Mouse (Mus musculus): Measurements from ENCODE around the gene Tfg. TPM values are rescaled to one million over a fixed set of nuclear protein-coding genes. Genes with fewer than 3 reads are reported as not detected.

Gene Tfg
- polyA plus RNA-seq, 1 experiment from 2014 or later: 79.0 TPM

DNA sequence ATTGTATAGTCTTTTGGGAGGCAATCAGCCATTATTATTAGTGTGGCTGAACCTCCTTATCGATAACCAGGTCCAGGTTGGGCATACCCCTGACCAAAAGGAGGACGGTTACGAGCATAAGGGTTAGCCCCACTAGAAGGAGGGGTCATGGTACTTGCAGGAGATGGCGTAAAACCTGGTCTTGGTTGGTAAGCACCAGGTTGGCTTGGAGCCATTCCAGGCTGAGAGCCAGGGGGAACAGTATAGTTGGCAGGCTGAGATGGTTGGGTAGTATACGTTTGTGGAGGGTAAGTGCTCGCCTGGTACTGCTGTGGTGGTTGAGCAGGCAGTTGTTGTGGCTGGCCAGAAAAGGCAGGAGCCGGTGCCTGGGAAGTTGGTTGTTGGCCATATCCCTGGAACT, 26.5 kb downstream of the Tfg start:
- no peak for ATAC-seq (ENCODE audit: low read depth)
- H3K9ac ChIP-seq: no peak overlapping the region
- H3K4me1 ChIP-seq (replicated peaks): no peaks in the 10 kb centered on the region
- WGBS (ENCODE audit: insufficient replicate concordance): 89% methylated on average over 7 of the region's 7 CpGs
- no peaks in the 10 kb centered on the region for H3K9me3 ChIP-seq (replicated peaks)
- H3K27ac ChIP-seq: no peak overlapping the region
- no peak for DNase-seq
- H3K27me3 ChIP-seq: no peaks in the 10 kb centered on the region
- H3K36me3 ChIP-seq: peaks cover 51% of the 10 kb centered on the region
- no peak overlapping the region for H3K4me2 ChIP-seq
- H3K4me3 ChIP-seq (replicated peaks): no peak overlapping the region

DNA sequence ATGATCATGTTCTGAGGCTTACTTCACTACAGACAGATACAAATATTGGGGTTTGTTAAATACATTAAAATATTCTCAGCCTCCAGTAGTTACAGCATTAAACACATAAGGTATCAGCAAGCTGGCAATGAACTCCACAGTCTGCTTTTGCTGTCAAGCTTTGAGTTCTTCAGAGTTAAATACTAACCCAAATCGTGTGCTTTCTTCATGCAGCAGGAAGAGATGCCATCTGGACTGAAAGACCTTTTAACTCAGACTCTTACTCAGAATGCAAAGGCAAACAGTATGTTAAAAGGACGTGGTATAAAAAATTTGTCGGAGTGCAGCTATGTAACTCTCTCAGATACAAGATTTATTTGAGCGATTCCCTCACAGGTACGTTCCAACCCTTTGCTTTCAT, 30.5 kb downstream of the Tfg start:
- Histone ChIP-seq H3K36me3 (peaks cover 38% of the 10 kb centered on the region), H3K9ac (no peak overlapping the region), H3K4me2 (no peak overlapping the region), H3K27me3 (no peaks in the 10 kb centered on the region), H3K27ac (no peak overlapping the region), H3K4me3 (replicated peaks) (no peak overlapping the region), H3K4me1 (replicated peaks) (no peaks in the 10 kb centered on the region), H3K9me3 (replicated peaks) (no peaks in the 10 kb centered on the region)
- ATAC-seq (ENCODE audit: low read depth): no peak
- WGBS (ENCODE audit: insufficient replicate concordance): 84% methylated on average over 5 of the region's 5 CpGs
- DNase-seq: no peak

DNA sequence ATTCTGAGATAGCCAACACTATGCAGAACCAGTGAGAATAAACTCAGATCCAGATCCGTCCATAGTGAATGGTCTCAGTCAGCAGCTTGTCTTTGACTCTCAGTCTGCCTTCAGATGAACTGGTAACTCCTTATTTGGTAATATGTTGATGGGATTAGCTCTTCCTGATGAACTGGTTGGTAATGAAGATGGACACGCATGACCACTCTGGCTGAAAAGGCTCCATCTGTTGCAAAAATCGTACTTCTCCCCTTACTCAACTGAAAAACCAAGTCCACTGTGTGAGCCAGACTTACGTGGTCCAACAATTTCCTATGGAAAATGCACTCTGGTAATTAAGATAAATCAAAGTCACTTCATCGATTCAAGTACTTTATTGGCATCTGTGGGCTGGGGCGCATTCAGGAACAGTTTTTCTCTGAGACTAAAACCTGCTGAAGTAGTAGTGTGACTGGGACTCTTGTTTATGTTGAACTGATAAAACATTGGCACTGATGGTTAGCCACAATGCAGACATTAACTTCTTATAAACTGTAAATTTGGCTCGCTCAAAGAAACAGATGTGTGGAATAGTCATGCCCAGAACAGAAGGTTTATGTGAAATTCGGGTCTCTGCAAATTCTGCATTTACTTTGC, 36.1 kb downstream of the Tfg start:
- Histone ChIP-seq H3K36me3 (peaks cover 15% of the 10 kb centered on the region), H3K27ac (no peak overlapping the region), H3K9ac (no peak overlapping the region), H3K4me1 (replicated peaks) (no peaks in the 10 kb centered on the region), H3K27me3 (no peaks in the 10 kb centered on the region), H3K9me3 (replicated peaks) (no peaks in the 10 kb centered on the region), H3K4me3 (replicated peaks) (no peak overlapping the region), H3K4me2 (no peak overlapping the region)
- ATAC-seq (ENCODE audit: low read depth) (no peak), DNase-seq (no peak)
- WGBS (ENCODE audit: insufficient replicate concordance): 70% methylated on average over 8 of the region's 8 CpGs

DNA sequence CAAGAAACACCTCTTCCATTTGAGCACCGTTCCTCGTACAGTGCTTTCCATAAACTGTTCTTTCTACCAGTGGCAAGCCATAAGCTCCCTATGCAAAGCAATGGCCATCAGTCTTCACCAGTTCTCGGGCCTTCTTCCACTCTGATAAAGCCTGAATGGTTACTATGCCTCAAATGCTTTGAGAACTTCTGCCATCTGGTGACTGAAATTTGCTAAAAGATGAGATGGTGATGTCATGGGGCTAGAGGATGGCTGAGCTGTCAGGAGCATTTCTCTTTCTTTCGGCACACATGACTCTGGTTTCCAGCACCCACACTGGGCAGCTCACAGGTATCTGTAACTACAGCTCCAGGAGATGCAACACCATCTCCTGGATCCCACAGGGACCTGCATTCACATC, 40.1 kb downstream of the Tfg start:
- Histone ChIP-seq H3K4me2 (no peak overlapping the region), H3K9me3 (replicated peaks) (no peaks in the 10 kb centered on the region), H3K4me3 (replicated peaks) (no peak overlapping the region), H3K9ac (no peak overlapping the region), H3K27me3 (no peaks in the 10 kb centered on the region), H3K4me1 (replicated peaks) (no peaks in the 10 kb centered on the region), H3K27ac (no peak overlapping the region), H3K36me3 (no peaks in the 10 kb centered on the region)
- WGBS (ENCODE audit: insufficient replicate concordance): 65% methylated on average over 4 of the region's 4 CpGs
- ATAC-seq (ENCODE audit: low read depth) (no peak), DNase-seq (no peak)

DNA sequence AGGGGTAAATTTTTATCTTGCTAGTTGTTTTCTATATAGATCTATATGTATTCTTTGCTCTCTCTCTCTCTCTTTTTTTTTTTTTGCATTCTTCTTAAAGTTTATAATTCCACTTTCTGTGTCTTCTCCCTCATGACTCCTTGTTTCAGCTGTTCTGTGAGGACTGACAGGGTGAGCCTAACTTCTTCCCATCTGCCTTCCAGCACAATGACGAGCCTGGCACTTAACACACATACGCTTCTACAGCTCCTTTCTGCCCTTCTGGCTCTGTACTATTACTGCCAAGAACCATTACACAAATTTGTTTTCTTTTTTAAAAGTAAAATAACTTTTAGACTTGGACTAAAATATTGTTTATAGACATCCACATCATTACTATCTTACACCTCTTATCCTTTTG, 43.8 kb downstream of the Tfg start:
- H3K27me3 ChIP-seq: no peaks in the 10 kb centered on the region
- no peak overlapping the region for H3K9ac ChIP-seq
- 77% methylated on average over 2 of the region's 2 CpGs for WGBS (ENCODE audit: insufficient replicate concordance)
- no peak for ATAC-seq (ENCODE audit: low read depth)
- H3K36me3 ChIP-seq: no peaks in the 10 kb centered on the region
- no peak overlapping the region for H3K27ac ChIP-seq
- no peak for DNase-seq
- no peak overlapping the region for H3K4me2 ChIP-seq
- no peaks in the 10 kb centered on the region for H3K9me3 ChIP-seq (replicated peaks)
- H3K4me3 ChIP-seq (replicated peaks): no peak overlapping the region
- no peaks in the 10 kb centered on the region for H3K4me1 ChIP-seq (replicated peaks)

DNA sequence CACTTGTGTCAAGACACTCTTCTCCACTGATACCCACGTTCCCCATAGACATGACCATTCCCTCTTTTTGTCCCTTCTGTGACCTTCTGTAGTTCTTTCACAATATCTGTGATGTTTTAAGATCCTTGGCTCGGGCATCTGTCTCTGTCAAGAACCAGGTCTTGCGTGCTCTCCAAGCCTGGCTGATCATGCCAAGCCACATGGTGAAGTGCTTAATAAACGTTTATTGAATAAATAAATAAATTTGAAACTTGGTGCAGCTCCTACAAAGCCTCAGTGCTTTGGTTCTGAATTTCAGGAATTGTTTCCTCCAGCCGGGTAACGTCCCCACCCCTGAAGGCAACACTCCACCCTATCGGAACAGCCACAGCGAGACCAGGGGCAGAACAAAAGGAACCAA, 46.3 kb downstream of the Tfg start:
- no peak for DNase-seq

DNA sequence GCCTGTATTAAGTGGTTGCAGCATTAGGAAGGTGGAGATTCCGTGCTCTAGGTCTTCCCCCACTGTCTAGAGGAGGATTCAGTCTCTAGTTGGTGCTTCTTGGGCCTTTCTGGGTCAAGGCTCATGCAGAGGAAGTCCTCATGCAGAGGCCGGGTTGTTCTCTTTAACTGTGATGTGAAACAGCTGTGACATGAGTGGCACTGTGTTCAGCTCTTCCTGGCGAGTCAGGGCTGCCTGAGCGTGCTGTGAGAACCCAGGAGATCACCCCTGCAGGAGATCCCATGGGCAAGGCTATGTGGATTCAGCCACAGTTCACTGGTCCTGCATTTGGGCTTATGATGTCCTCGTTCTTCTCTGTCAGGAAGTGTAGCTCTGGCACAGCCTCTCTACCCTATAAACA, 47.7 kb downstream of the Tfg start:
- no peak overlapping the region for H3K9ac ChIP-seq
- no peaks in the 10 kb centered on the region for H3K27me3 ChIP-seq
- no peaks in the 10 kb centered on the region for H3K36me3 ChIP-seq
- no peak overlapping the region for H3K4me3 ChIP-seq (replicated peaks)
- 56% methylated on average over 5 of the region's 5 CpGs for WGBS (ENCODE audit: insufficient replicate concordance)
- H3K9me3 ChIP-seq (replicated peaks): no peaks in the 10 kb centered on the region
- H3K4me2 ChIP-seq: no peak overlapping the region
- H3K4me1 ChIP-seq (replicated peaks): no peaks in the 10 kb centered on the region
- ATAC-seq (ENCODE audit: low read depth): no peak
- no peak overlapping the region for H3K27ac ChIP-seq
- no peak for DNase-seq

More for the DNA sequence above, 46.3 kb downstream of the Tfg start:
- Histone ChIP-seq H3K4me2 (no peak overlapping the region), H3K4me1 (replicated peaks) (no peaks in the 10 kb centered on the region), H3K36me3 (no peaks in the 10 kb centered on the region), H3K9me3 (replicated peaks) (no peaks in the 10 kb centered on the region), H3K27me3 (no peaks in the 10 kb centered on the region), H3K4me3 (replicated peaks) (no peak overlapping the region), H3K27ac (no peak overlapping the region), H3K9ac (no peak overlapping the region)
- no peak for ATAC-seq (ENCODE audit: low read depth)
- WGBS (ENCODE audit: insufficient replicate concordance): 64% methylated on average over 8 of the region's 8 CpGs

DNA sequence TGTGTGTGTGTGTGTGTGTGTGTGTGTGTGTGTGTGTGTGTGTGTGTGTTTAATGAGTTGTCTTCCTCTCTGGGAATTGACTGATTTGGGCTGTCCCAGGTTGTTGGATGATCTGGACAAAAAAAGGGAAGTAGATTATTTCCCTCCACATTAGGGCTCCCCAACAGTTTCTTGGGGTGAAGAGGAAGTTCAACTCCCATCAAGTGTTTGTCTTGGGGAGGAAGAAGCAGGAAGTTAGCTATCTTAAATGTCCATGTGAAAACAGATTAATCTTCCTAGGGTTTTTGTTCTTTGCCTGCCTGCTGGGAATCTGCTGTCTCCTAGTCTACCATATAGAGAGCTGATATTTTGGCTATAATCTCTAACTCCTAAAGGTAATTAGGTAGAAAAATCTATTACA, 58.4 kb downstream of the Tfg start:
- no peaks in the 10 kb centered on the region for H3K9me3 ChIP-seq (replicated peaks)
- no peak overlapping the region for H3K9ac ChIP-seq
- H3K27me3 ChIP-seq: no peaks in the 10 kb centered on the region
- DNase-seq (no peak), ATAC-seq (ENCODE audit: low read depth) (no peak)
- H3K4me2 ChIP-seq: no peak overlapping the region
- no peaks in the 10 kb centered on the region for H3K36me3 ChIP-seq
- H3K4me1 ChIP-seq (replicated peaks): no peaks in the 10 kb centered on the region
- no peak overlapping the region for H3K27ac ChIP-seq
- H3K4me3 ChIP-seq (replicated peaks): no peak overlapping the region

DNA sequence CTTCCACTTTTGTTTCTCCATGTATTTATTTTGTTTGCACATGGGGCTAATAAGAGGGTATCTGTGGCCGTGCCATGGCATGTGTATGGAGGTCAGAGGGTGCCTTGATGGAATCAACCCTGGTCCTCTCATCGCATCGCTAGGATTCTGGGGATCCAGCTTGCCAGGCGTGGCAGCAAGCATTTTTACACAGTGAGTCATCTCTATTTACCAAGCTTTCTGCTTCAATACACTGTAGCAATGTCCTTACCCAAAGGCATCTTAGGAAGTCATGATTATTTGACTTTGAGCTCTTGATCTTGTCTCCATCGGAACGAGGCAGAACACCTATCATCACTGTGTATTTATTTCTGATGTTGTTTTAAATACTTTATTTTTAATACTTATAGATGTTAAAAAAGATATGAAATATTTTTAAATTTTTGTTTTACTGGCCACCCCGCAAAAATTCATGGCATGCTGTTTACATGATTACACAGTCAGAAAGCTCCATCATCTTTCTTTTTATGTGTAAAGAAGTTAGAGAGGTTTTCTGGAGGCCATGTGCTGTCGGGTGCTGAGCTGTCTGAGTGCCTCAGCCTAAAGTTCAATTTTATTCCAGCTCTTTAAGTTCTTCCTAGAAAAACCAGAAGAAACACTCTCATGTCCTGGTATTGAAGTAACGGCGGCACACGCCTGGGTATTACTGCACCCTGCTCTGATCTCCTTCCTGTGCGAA, 61.9 kb downstream of the Tfg start:
- no peak for ATAC-seq (ENCODE audit: low read depth)

DNA sequence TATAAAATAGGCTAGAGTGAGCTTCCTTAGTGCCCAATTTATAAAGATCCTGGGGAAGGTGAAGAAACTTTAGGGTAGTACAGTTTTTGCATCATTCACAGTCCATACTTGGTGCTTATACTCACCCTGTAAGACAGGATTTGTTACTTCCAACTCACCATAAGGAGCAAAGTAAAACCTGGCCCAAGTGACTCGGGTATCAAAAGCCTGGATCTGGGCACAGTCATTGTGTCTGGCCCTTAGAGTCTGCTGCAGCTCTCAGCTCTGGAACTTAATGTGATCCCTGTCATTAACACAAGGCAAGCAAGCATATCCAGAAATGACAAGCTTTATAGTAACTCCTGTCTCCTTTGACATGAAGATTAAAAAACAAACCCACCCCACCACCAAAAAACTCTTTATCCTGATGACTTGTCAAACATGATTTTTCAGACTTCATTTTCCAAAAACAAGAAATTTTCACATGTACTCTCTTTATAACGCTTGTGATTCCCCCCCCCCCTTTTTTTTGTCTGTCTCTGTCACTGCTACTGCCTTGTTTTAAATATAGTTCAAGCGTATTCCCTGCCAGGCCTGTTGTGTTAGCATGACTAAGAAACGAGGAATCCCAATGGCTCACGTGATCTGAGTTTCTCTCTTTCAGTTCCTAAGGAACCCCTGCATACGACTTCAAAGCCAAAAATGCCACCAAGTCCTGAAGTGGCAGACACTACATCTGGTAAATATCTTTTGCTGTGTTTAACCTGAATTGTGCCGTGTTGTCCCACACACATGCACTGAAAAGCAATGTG, 70.7 kb downstream of the Tfg start:
- H3K4me3 ChIP-seq (replicated peaks): no peak overlapping the region
- ATAC-seq (ENCODE audit: low read depth) (no peak), DNase-seq (no peak)
- no peak overlapping the region for H3K27ac ChIP-seq
- H3K36me3 ChIP-seq: no peaks in the 10 kb centered on the region
- no peaks in the 10 kb centered on the region for H3K4me1 ChIP-seq (replicated peaks)
- no peaks in the 10 kb centered on the region for H3K9me3 ChIP-seq (replicated peaks)
- 49% methylated on average over 7 of the region's 7 CpGs for WGBS (ENCODE audit: insufficient replicate concordance)
- H3K27me3 ChIP-seq: no peaks in the 10 kb centered on the region
- H3K4me2 ChIP-seq: no peak overlapping the region
- H3K9ac ChIP-seq: no peak overlapping the region

More for the DNA sequence above, 61.9 kb downstream of the Tfg start:
- H3K4me2 ChIP-seq: no peak overlapping the region
- H3K4me1 ChIP-seq (replicated peaks): no peaks in the 10 kb centered on the region
- no peak overlapping the region for H3K27ac ChIP-seq
- WGBS (ENCODE audit: insufficient replicate concordance): 76% methylated on average over 12 of the region's 12 CpGs
- H3K27me3 ChIP-seq: no peaks in the 10 kb centered on the region
- no peaks in the 10 kb centered on the region for H3K36me3 ChIP-seq
- DNase-seq: no peak
- no peaks in the 10 kb centered on the region for H3K9me3 ChIP-seq (replicated peaks)
- no peak overlapping the region for H3K9ac ChIP-seq
- no peak overlapping the region for H3K4me3 ChIP-seq (replicated peaks)

DNA sequence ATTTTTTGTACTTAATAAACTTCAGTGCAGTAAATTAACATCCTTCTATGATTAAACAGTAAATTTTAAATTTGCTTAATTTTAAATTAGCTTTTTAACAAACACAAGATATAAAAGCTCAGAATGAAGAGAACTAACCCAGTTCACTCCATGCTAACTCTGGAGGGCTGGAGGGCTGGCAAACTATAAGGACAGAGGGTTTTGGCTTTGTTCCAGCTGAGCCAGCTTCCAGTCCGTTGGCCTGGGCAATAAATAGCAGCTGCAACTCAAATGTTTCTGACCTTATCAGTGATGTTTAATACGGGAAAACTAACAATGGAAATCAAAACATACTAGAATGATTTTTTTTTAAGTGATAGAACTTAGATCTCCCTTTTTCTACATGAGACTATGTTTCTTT, 72.0 kb downstream of the Tfg start:
- no peak overlapping the region for H3K27ac ChIP-seq
- DNase-seq: no peak
- H3K4me2 ChIP-seq: no peak overlapping the region
- no peaks in the 10 kb centered on the region for H3K4me1 ChIP-seq (replicated peaks)
- no peaks in the 10 kb centered on the region for H3K27me3 ChIP-seq
- no peak overlapping the region for H3K4me3 ChIP-seq (replicated peaks)
- WGBS (ENCODE audit: insufficient replicate concordance): 26% methylated on average over 2 of the region's 2 CpGs
- ATAC-seq (ENCODE audit: low read depth): no peak
- H3K9me3 ChIP-seq (replicated peaks): no peaks in the 10 kb centered on the region
- no peak overlapping the region for H3K9ac ChIP-seq
- no peaks in the 10 kb centered on the region for H3K36me3 ChIP-seq

Data from liver, embryonic 13.5 days (tissue).